Mouse (Mus musculus): ENCODE data around the gene St6galnac3.

DNA sequence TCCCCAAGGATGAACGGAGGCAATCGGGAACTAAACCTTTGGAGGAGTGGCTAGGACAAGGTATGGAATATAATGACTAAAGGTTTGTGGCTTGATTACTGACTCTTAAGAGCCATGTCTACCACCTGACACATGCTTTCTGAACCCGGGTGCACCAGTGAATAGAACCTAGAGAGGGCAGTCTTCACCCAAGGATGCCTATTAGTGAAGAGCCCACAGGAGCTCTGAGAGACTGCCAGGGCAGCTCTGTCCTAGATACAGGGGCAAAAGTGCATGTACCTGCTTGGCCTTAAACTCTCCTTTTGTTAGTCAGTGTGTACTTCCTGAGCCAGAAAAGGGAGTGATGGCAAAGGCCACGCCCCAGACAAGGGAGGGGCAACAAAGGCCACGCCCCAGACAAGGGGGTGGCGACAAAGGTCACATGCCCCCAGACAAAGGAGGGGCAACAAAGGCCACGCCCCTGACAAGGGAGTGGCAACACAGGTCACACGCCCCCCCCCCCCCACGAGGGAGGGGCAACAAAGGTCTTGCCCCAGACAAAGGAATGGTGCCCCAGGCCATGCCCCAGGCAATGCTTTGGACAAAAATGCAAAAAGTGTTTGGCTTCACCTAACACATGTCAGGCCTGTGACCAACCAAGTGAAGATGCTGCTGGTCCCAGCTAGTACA, 376.0 kb downstream of the St6galnac3 start:
- TF ChIP-seq CTCF (IDR thresholded peaks at IDR 0.05; ENCODE audit: control insufficient read depth, insufficient read depth, insufficient read length) = no peak
- TF ChIP-seq FOSL1 (IDR thresholded peaks at IDR 0.05; ENCODE audit: insufficient read depth, low read length, poor library complexity, severe bottlenecking) = no peak
- no peak for TF ChIP-seq MAX (IDR thresholded peaks at IDR 0.05)
- no peak for TF ChIP-seq USF1 (IDR thresholded peaks at IDR 0.05; ENCODE audit: low read depth)
- no peak for TF ChIP-seq MYOG (IDR thresholded peaks at IDR 0.05; ENCODE audit: control insufficient read depth, extremely low read depth, insufficient read length)
- TF ChIP-seq MYOD1 (IDR thresholded peaks at IDR 0.05; ENCODE audit: control insufficient read depth, insufficient read length, low read depth) = no peak
- TF ChIP-seq CEBPB (IDR thresholded peaks at IDR 0.05; ENCODE audit: low read depth) = no peak
